Mouse (Mus musculus) embryonic fibroblast, embryonic 13.5 days (primary cell): ENCODE data around the gene Cog2. TPM values are rescaled to one million over a fixed set of nuclear protein-coding genes. Genes with fewer than 3 reads are reported as not detected.

Experiments used
- H3K27ac ChIP-seq: 2 replicates; pipeline ENCODE4 v1.5.1; 2012; ENCODE audit warnings: low read length, control low read depth, inconsistent platforms; ENCODE audit not compliant: insufficient read depth
- H3K4me1 ChIP-seq: 2 replicates; pipeline ENCODE4 v1.6.1; 2011; ENCODE audit warnings: low read length; ENCODE audit not compliant: control insufficient read depth, insufficient read depth
- H3K4me3 ChIP-seq: 2 replicates; pipeline ENCODE4 v1.5.1; 2011; ENCODE audit warnings: mild to moderate bottlenecking, control low read depth, low read length; ENCODE audit not compliant: insufficient read depth
- CTCF ChIP-seq: IDR thresholded peaks from 2 replicates; pipeline ENCODE4 v1.5.1; 2011; ENCODE audit warnings: mild to moderate bottlenecking, control low read depth, low read length, moderate library complexity, borderline replicate concordance; ENCODE audit not compliant: insufficient read depth
- POLR2A ChIP-seq: IDR thresholded peaks from 2 replicates; pipeline ENCODE4 v1.6.1; 2011; ENCODE audit warnings: low read depth, mild to moderate bottlenecking, control low read depth, low read length, moderate library complexity
- polyA plus RNA-seq: library from polyadenylated mRNA; stranded (reverse); fragments of >200 nt; gene quantifications from 2 replicates; pipeline ENCODE4 v1.2.4, GENCODE M21; 2011; ENCODE audit warnings: low read depth; ENCODE audit not compliant: missing spikeins, insufficient read length

The Cog2 gene
- polyA plus RNA-seq, 1 experiment: 26.7 TPM

- H3K4me1 ChIP-seq: no peaks in the 10 kb centered on the region
- no peak for TF ChIP-seq POLR2A
- no peak for TF ChIP-seq CTCF
- no peak overlapping the region for H3K4me3 ChIP-seq
- no peak overlapping the region for H3K27ac ChIP-seq
These were observed 25.6 kb upstream of the Cog2 start for GRCm38 (mm10) chr8:124494955-124495354.

GRCm38 (mm10) chr8:124495676-124496075, 24.9 kb upstream of the Cog2 start:
- Histone ChIP-seq H3K27ac (no peak overlapping the region), H3K4me1 (no peaks in the 10 kb centered on the region), H3K4me3 (no peak overlapping the region)
- no peak for TF ChIP-seq POLR2A
- no peak for TF ChIP-seq CTCF

GRCm38 (mm10) chr8:124496266-124496665, 24.3 kb upstream of the Cog2 start:
- Histone ChIP-seq H3K27ac (no peak overlapping the region), H3K4me3 (no peak overlapping the region), H3K4me1 (no peaks in the 10 kb centered on the region)
- TF ChIP-seq CTCF: no peak
- TF ChIP-seq POLR2A: no peak

- Histone ChIP-seq H3K27ac (no peak overlapping the region), H3K4me1 (no peaks in the 10 kb centered on the region), H3K4me3 (no peak overlapping the region)
- no peak for TF ChIP-seq POLR2A
These were observed 23.7 kb upstream of the Cog2 start for GRCm38 (mm10) chr8:124496871-124497270.

- Histone ChIP-seq H3K4me3 (no peak overlapping the region), H3K27ac (no peak overlapping the region), H3K4me1 (no peaks in the 10 kb centered on the region)
- TF ChIP-seq POLR2A: no peak
- TF ChIP-seq CTCF: no peak
These were observed 22.2 kb upstream of the Cog2 start for GRCm38 (mm10) chr8:124498398-124498797.

- no peaks in the 10 kb centered on the region for H3K4me1 ChIP-seq
- TF ChIP-seq POLR2A (no peak), CTCF (no peak)
- H3K4me3 ChIP-seq: no peak overlapping the region
- H3K27ac ChIP-seq: no peak overlapping the region
These were observed 21.2 kb upstream of the Cog2 start for GRCm38 (mm10) chr8:124499236-124499937.

- no peak for TF ChIP-seq CTCF
- TF ChIP-seq POLR2A: no peak
- no peak overlapping the region for H3K4me3 ChIP-seq
- H3K4me1 ChIP-seq: no peaks in the 10 kb centered on the region
- no peak overlapping the region for H3K27ac ChIP-seq
These were observed 20.7 kb upstream of the Cog2 start for GRCm38 (mm10) chr8:124499938-124500239.

GRCm38 (mm10) chr8:124505626-124506025, 14.9 kb upstream of the Cog2 start:
- H3K4me1 ChIP-seq: no peaks in the 10 kb centered on the region
- H3K27ac ChIP-seq: no peak overlapping the region
- H3K4me3 ChIP-seq: no peak overlapping the region
- TF ChIP-seq POLR2A (no peak), CTCF (no peak)

GRCm38 (mm10) chr8:124507572-124508320, 12.8 kb upstream of the Cog2 start:
- Histone ChIP-seq H3K4me1 (no peaks in the 10 kb centered on the region), H3K4me3 (no peak overlapping the region), H3K27ac (no peak overlapping the region)
- TF ChIP-seq CTCF: no peak

GRCm38 (mm10) chr8:124508321-124508695, 12.3 kb upstream of the Cog2 start:
- Histone ChIP-seq H3K27ac (no peak overlapping the region), H3K4me3 (no peak overlapping the region), H3K4me1 (no peaks in the 10 kb centered on the region)
- no peak for TF ChIP-seq POLR2A
- TF ChIP-seq CTCF: no peak
